Mouse (Mus musculus): Measurements from ENCODE around the gene Tead3. TPM values are rescaled to one million over a fixed set of nuclear protein-coding genes. Genes with fewer than 3 reads are reported as not detected.

Gene Tead3
- total and polyA plus RNA-seq, 3 experiments: 0.42 TPM; not detected in 2

DNA sequence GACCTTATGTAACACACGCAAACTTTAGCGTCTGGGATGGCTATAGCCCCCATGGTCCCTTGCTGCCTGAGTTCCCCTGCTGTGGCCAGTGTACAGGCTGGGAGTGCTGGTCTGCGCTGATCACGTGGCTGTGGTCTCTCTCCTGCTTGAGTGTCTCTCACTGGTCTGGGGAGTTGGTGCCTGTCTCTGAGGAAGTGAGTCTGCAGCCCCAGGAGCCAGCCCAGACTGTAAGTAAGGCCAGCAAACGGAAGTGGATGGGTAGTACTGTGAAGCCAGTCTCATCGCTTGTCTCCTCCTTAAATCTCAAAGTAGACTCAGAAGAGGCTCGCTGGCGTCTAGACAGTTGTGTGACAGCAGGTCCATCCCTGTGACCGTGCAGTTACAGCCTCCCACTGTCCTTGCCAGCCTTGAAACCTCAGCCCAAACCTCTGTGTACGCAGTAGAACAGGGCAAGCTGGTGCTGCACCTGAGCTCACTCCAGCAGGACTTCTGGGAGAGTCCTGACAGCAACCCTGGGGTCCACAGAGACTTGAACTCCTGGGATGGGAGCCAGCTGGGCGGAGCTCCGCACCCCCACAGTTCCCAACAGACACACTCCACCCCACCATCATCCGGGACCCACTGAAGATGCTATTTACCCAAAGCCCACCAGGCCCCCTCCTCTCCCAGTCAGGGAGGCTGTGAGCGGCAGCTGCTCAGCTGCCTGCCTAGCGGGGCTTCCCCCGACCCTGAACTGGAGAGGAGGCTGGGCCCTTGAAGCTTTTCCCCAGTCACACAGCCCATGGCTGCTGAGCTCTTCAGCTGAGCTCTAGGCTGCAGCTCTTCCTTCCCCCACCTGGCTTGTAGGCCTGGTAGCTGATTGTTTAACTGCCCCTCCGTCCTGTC is 55.9 kb downstream of the Tead3 start:
- peaks cover 11 to 41% of the 10 kb centered on the region in 2 experiments for H3K4me1 ChIP-seq (ENCODE audit: control insufficient read depth in 1 of 2, insufficient read depth in 2 of 2)
- in situ Hi-C loops (cut with MboI; ENCODE audit: low pct_ligation_motif_present, low pct_unique_long_range_greater_than_20kb, low sequenced_read_pairs): no loop called here
- no peaks in the 10 kb centered on the region for H3K27me3 ChIP-seq (replicated peaks)
- no peaks in the 10 kb centered on the region for H3K79me2 ChIP-seq (replicated peaks; ENCODE audit: control insufficient read depth, extremely low read depth, insufficient read depth, poor library complexity, severe bottlenecking)
- peak overlapping the region in 1 of 3 experiments; percentile 9 for H3K4me3 ChIP-seq (replicated peaks in 1 of 3; ENCODE audit: low read depth in 2 of 3, low read length in 2 of 3, poor library complexity in 1 of 3)
- peaks cover 6% of the 10 kb centered on the region for H3K9me3 ChIP-seq (replicated peaks; ENCODE audit: low read length)
- H3K27ac ChIP-seq (ENCODE audit: insufficient read depth, low read depth): peak overlapping the region; percentile 38
- H3K4me2 ChIP-seq (ENCODE audit: insufficient read depth, low read depth, poor library complexity, severe bottlenecking): no peak overlapping the region
- peak; percentile 65 for DNase-seq (ENCODE audit: extremely low read depth)
- dilution Hi-C loops (cut with MboI; ENCODE audit: extremely low pct_ligation_motif_present, extremely low pct_unique_long_range_greater_than_20kb, low sequenced_read_pairs): no loop called here
- no peak overlapping the region for H3K9ac ChIP-seq (ENCODE audit: insufficient read depth, low read depth)
- no peak for TF ChIP-seq SIN3A (IDR thresholded peaks at IDR 0.05; ENCODE audit: low read length)
- TF ChIP-seq MXI1 (IDR thresholded peaks at IDR 0.05; ENCODE audit: low read depth, low read length): 0 out of 2 replicates have a peak, but pooled peaks have one; percentile 14
- TF ChIP-seq POLR2A (IDR thresholded peaks at IDR 0.05; ENCODE audit: low read depth, low read length): 0 out of 2 replicates have a peak, but pooled peaks have one; percentile 11
- 0 out of 2 replicates have a peak, but pooled peaks have one; percentile 28 for TF ChIP-seq TCF12 (IDR thresholded peaks at IDR 0.05; ENCODE audit: low read depth, low read length)
- TF ChIP-seq USF2 (conservative IDR thresholded peaks at IDR 0.05; ENCODE audit: low read depth, low read length): peak; percentile 36; the same call in 1 of the 2 replicates
- TF ChIP-seq USF1 (IDR thresholded peaks at IDR 0.05; ENCODE audit: low read depth, low read length): peak; percentile 68
- TF ChIP-seq MAFK (IDR thresholded peaks at IDR 0.05; ENCODE audit: insufficient replicate concordance, low read length): no peak
- peak; percentile 63 for TF ChIP-seq BHLHE40 (IDR thresholded peaks at IDR 0.05; ENCODE audit: low read depth, low read length)
- TF ChIP-seq ELF1 (IDR thresholded peaks at IDR 0.05; ENCODE audit: low read depth, low read length): 0 out of 2 replicates have a peak, but pooled peaks have one; percentile 8
- H3K36me3 ChIP-seq (replicated peaks in 1 of 2; ENCODE audit: control insufficient read depth in 1 of 2, insufficient read depth in 1 of 2, low read length in 1 of 2): peaks cover 25 to 61% of the 10 kb centered on the region in 2 experiments

- in situ Hi-C loops (cut with MboI; ENCODE audit: low pct_ligation_motif_present, low pct_unique_long_range_greater_than_20kb, low sequenced_read_pairs): no loop called here
Observed at GRCm38 (mm10) chr17:28293716-28294115, 56.9 kb downstream of the Tead3 start.

More at GRCm38 (mm10) chr17:28293716-28294115, 56.9 kb downstream of the Tead3 start:
- Histone ChIP-seq H3K9ac (ENCODE audit: insufficient read depth, low read depth) (no peak overlapping the region), H3K4me3 (replicated peaks in 1 of 3; ENCODE audit: low read depth in 2 of 3, low read length in 2 of 3, poor library complexity in 1 of 3) (no peak overlapping the region), H3K79me2 (replicated peaks; ENCODE audit: control insufficient read depth, extremely low read depth, insufficient read depth, poor library complexity, severe bottlenecking) (no peaks in the 10 kb centered on the region), H3K9me3 (replicated peaks; ENCODE audit: low read length) (peaks cover 6% of the 10 kb centered on the region), H3K4me1 (ENCODE audit: control insufficient read depth in 1 of 2, insufficient read depth in 2 of 2) (peaks cover 11 to 33% of the 10 kb centered on the region in 2 experiments), H3K27ac (ENCODE audit: insufficient read depth, low read depth) (no peak overlapping the region), H3K4me2 (ENCODE audit: insufficient read depth, low read depth, poor library complexity, severe bottlenecking) (no peak overlapping the region), H3K36me3 (replicated peaks in 1 of 2; ENCODE audit: control insufficient read depth in 1 of 2, insufficient read depth in 1 of 2, low read length in 1 of 2) (peaks cover 16 to 54% of the 10 kb centered on the region in 2 experiments), H3K27me3 (replicated peaks) (no peaks in the 10 kb centered on the region)
- TF ChIP-seq ZKSCAN1 (IDR thresholded peaks at IDR 0.05; ENCODE audit: borderline replicate concordance, low read depth, low read length): no peak
- TF ChIP-seq MYC (IDR thresholded peaks at IDR 0.05; ENCODE audit: low read depth, low read length): no peak
- TF ChIP-seq MAX (IDR thresholded peaks at IDR 0.05; ENCODE audit: low read length): no peak
- TF ChIP-seq POLR2AphosphoS2 (IDR thresholded peaks at IDR 0.05; ENCODE audit: low read depth, low read length): no peak
- TF ChIP-seq MAZ (IDR thresholded peaks at IDR 0.05; ENCODE audit: low read depth, low read length): no peak
- TF ChIP-seq TCF12 (IDR thresholded peaks at IDR 0.05; ENCODE audit: low read depth, low read length): no peak
- TF ChIP-seq GABPA (IDR thresholded peaks at IDR 0.05; ENCODE audit: insufficient replicate concordance, low read depth, low read length): no peak
- TF ChIP-seq RCOR1 (conservative IDR thresholded peaks at IDR 0.05; ENCODE audit: low read depth, low read length): no peak
- no peak for TF ChIP-seq JUND (conservative IDR thresholded peaks at IDR 0.05; ENCODE audit: low read depth, low read length)
- TF ChIP-seq ZNF384 (IDR thresholded peaks at IDR 0.05; ENCODE audit: low read depth, low read length): no peak
- TF ChIP-seq SMC3 (IDR thresholded peaks at IDR 0.05; ENCODE audit: low read depth, low read length): no peak
- no peak for TF ChIP-seq HCFC1 (IDR thresholded peaks at IDR 0.05; ENCODE audit: low read depth, low read length)
- DNase-seq (ENCODE audit: extremely low read depth): no peak
- dilution Hi-C loops (cut with MboI; ENCODE audit: extremely low pct_ligation_motif_present, extremely low pct_unique_long_range_greater_than_20kb, low sequenced_read_pairs): no loop called here
